Mouse (Mus musculus): ENCODE data around the gene Dpf1.
A peak's percentile ranks its signal among the peaks of the same experiment; 100 is the strongest.

Gene Dpf1

GRCm38 (mm10) chr7:29309749-29310148 lies 6.0 kb downstream of the Dpf1 start:
- DNase-seq (ENCODE audit: low spot score in 2 of 2) = no peak

- DNase-seq (ENCODE audit: low spot score in 2 of 2) = no peak
These were observed 9.3 kb downstream of the Dpf1 start for GRCm38 (mm10) chr7:29313051-29313450.

GRCm38 (mm10) chr7:29313572-29314261 lies 10.0 kb downstream of the Dpf1 start:
- DNase-seq (ENCODE audit: low spot score in 2 of 2) = no peak

GRCm38 (mm10) chr7:29314844-29315628 lies 11.3 kb downstream of the Dpf1 start:
- no peak for DNase-seq (ENCODE audit: low spot score in 2 of 2)

GRCm38 (mm10) chr7:29316137-29316734 lies 12.5 kb downstream of the Dpf1 start:
- DNase-seq (ENCODE audit: low spot score in 2 of 2) = no peak

- DNase-seq (ENCODE audit: low spot score in 2 of 2) = peak in 1 of 2 experiments; percentile 43
These were observed 13.2 kb downstream of the Dpf1 start for GRCm38 (mm10) chr7:29316976-29317375.

- no peak for DNase-seq (ENCODE audit: low spot score in 2 of 2)
These were observed 13.8 kb downstream of the Dpf1 start for GRCm38 (mm10) chr7:29317558-29317957.

GRCm38 (mm10) chr7:29318115-29318911 lies 14.6 kb downstream of the Dpf1 start:
- DNase-seq (ENCODE audit: low spot score in 2 of 2) = no peak

GRCm38 (mm10) chr7:29319337-29320307 lies 15.9 kb downstream of the Dpf1 start:
- DNase-seq (ENCODE audit: low spot score in 2 of 2) = no peak

GRCm38 (mm10) chr7:29327087-29327486 lies 23.3 kb downstream of the Dpf1 start:
- no peak for DNase-seq (ENCODE audit: low spot score in 2 of 2)

GRCm38 (mm10) chr7:29328984-29329383 lies 25.2 kb downstream of the Dpf1 start:
- DNase-seq (ENCODE audit: low spot score in 2 of 2) = no peak

- no peak for DNase-seq (ENCODE audit: low spot score in 2 of 2)
These were observed 30.4 kb downstream of the Dpf1 start for GRCm38 (mm10) chr7:29334156-29334555.

- no peak for DNase-seq (ENCODE audit: low spot score in 2 of 2)
These were observed 31.5 kb downstream of the Dpf1 start for GRCm38 (mm10) chr7:29335276-29335675.

GRCm38 (mm10) chr7:29335841-29336671 lies 32.3 kb downstream of the Dpf1 start:
- no peak for DNase-seq (ENCODE audit: low spot score in 2 of 2)

- DNase-seq (ENCODE audit: low spot score in 2 of 2) = no peak
These were observed 33.1 kb downstream of the Dpf1 start for GRCm38 (mm10) chr7:29336795-29337319.

GRCm38 (mm10) chr7:29337766-29338165 lies 34.0 kb downstream of the Dpf1 start:
- no peak for DNase-seq (ENCODE audit: low spot score in 2 of 2)

- DNase-seq (ENCODE audit: low spot score in 2 of 2) = no peak
These were observed 34.7 kb downstream of the Dpf1 start for GRCm38 (mm10) chr7:29338351-29338919.

GRCm38 (mm10) chr7:29338984-29339679 lies 35.4 kb downstream of the Dpf1 start:
- no peak for DNase-seq (ENCODE audit: low spot score in 2 of 2)

- no peak for DNase-seq (ENCODE audit: low spot score in 2 of 2)
These were observed 36.5 kb downstream of the Dpf1 start for GRCm38 (mm10) chr7:29340247-29340646.
